Mouse (Mus musculus) c-Kit-positive CD71-positive TER-119-negative erythroid progenitor cells, embryonic 14.5 days (primary cell): ENCODE results near the gene Astn2.

Experiments used
- DNase-seq: peaks from one replicate; pipeline ENCODE4 v3.0.0-alpha.2; 2013; ENCODE audit warnings: low read depth

Astn2 gene

GRCm38 (mm10) chr4:65672294-65672693 is 732.1 kb downstream of the Astn2 start:
- DNase-seq: no peak

- no peak for DNase-seq
Measured at GRCm38 (mm10) chr4:65671585-65672184, 732.7 kb downstream of the Astn2 start.

- DNase-seq: no peak
Measured at GRCm38 (mm10) chr4:65667030-65667610, 737.3 kb downstream of the Astn2 start.

GRCm38 (mm10) chr4:65663176-65663575 is 741.2 kb downstream of the Astn2 start:
- no peak for DNase-seq

- no peak for DNase-seq
Measured at GRCm38 (mm10) chr4:65654723-65655122, 749.7 kb downstream of the Astn2 start.

GRCm38 (mm10) chr4:65642611-65643010 is 761.8 kb downstream of the Astn2 start:
- no peak for DNase-seq

GRCm38 (mm10) chr4:65638231-65638630 is 766.2 kb downstream of the Astn2 start:
- no peak for DNase-seq

- no peak for DNase-seq
Measured at GRCm38 (mm10) chr4:65620125-65620524, 784.3 kb downstream of the Astn2 start.

- no peak for DNase-seq
Measured at GRCm38 (mm10) chr4:65613135-65613534, 791.3 kb downstream of the Astn2 start.

- DNase-seq: no peak
Measured at GRCm38 (mm10) chr4:65610896-65611295, 793.5 kb downstream of the Astn2 start.

- no peak for DNase-seq
Measured at GRCm38 (mm10) chr4:65610329-65610728, 794.1 kb downstream of the Astn2 start.

GRCm38 (mm10) chr4:65608112-65608511 is 796.3 kb downstream of the Astn2 start:
- no peak for DNase-seq

- DNase-seq: no peak
Measured at GRCm38 (mm10) chr4:65607184-65607631, 797.2 kb downstream of the Astn2 start.

GRCm38 (mm10) chr4:65605151-65605702 is 799.2 kb downstream of the Astn2 start:
- DNase-seq: no peak

- peak; percentile 82 for DNase-seq
Measured at GRCm38 (mm10) chr4:65604504-65605150, 799.8 kb downstream of the Astn2 start, which contains the start of gene Trim32. TSS of gene Trim32 (plus strand) at chr4:65604986.

- no peak for DNase-seq
Measured at GRCm38 (mm10) chr4:65594601-65595369, 809.6 kb downstream of the Astn2 start.

GRCm38 (mm10) chr4:65589780-65590179 is 814.6 kb downstream of the Astn2 start:
- no peak for DNase-seq

- no peak for DNase-seq
Measured at GRCm38 (mm10) chr4:65586947-65587346, 817.5 kb downstream of the Astn2 start.

- DNase-seq: no peak
Measured at GRCm38 (mm10) chr4:65580254-65580653, 824.2 kb downstream of the Astn2 start.

GRCm38 (mm10) chr4:65565493-65565892 is 838.9 kb downstream of the Astn2 start:
- no peak for DNase-seq

- DNase-seq: no peak
Measured at GRCm38 (mm10) chr4:65548561-65548960, 855.9 kb downstream of the Astn2 start.

- no peak for DNase-seq
Measured at GRCm38 (mm10) chr4:65545582-65545981, 858.8 kb downstream of the Astn2 start.
